Mouse (Mus musculus) cerebellum, adult 11 months (tissue): ENCODE measurements around the gene Cacna1f.

Experiments
- DNase-seq: peaks from one replicate; pipeline ENCODE4 v3.0.0; 2022

The Cacna1f gene

GRCm38 (mm10) chrX:7678986-7679385 is 72.1 kb downstream of the Cacna1f start:
- DNase-seq = no peak

GRCm38 (mm10) chrX:7679405-7680056 is 72.6 kb downstream of the Cacna1f start:
- DNase-seq = peak; percentile 88

GRCm38 (mm10) chrX:7680057-7680412 is 73.2 kb downstream of the Cacna1f start:
- no peak for DNase-seq

- peak; percentile 48 for DNase-seq
These were observed 74.0 kb downstream of the Cacna1f start, which contains the start of gene Magix for GRCm38 (mm10) chrX:7680864-7681263. Gene Magix (minus strand): TSS chrX:7681251.
